In genomic region chr5:15689659-15690213, GRCm38 (mm10) we compare ENCODE assay signal across 19 mouse cellular contexts. TPM values are rescaled to one million over a fixed set of nuclear protein-coding genes. Genes with fewer than 3 reads are reported as not detected.
A peak's percentile ranks its signal among the peaks of the same experiment; 100 is the strongest.
DNase-seq lines count a peak whose midpoint lies in the region; ATAC-seq and TF ChIP-seq lines count a peak whose summit lies in the region.
"Not testable (repeated sequence)": the region's sequence is repeated elsewhere in the genome, so short reads cannot be mapped to it uniquely, and the experiment has no call there.
"Had no signal": no experiment of that assay in that cellular context is flagged by ENCODE, and none has a peak within 500 bp of the region (broad histone marks: within the 10 kb centered on the region; RNA-seq: fewer than 3 reads in every experiment).

No protein-coding gene starts in this region.

- H3K4me1 ChIP-seq in embryonic facial prominence, embryonic 14.5 days (ENCODE audit: control insufficient read depth, insufficient read depth, low read length); heart, embryonic 11.5 days (ENCODE audit: control insufficient read depth, insufficient read depth, low read length); hindbrain, embryonic 13.5 days (replicated peaks); intestine, postnatal 0 days (replicated peaks; ENCODE audit: control insufficient read depth, insufficient read depth, low read length); limb, embryonic 15.5 days; lung, embryonic 15.5 days; midbrain, postnatal 0 days (ENCODE audit: insufficient read depth, low read length); stomach, postnatal 0 days (replicated peaks; ENCODE audit: control insufficient read depth, insufficient read depth): not testable (repeated sequence)

- peaks cover 11% of the 10 kb centered on the region for H3K9me3 ChIP-seq in embryonic facial prominence, embryonic 14.5 days (ENCODE audit: control insufficient read depth, low read length)
- not testable (repeated sequence) for H3K9me3 ChIP-seq in heart, embryonic 11.5 days (replicated peaks; ENCODE audit: control insufficient read depth, low read length); intestine, postnatal 0 days (ENCODE audit: control insufficient read depth); limb, embryonic 15.5 days; lung, embryonic 15.5 days; stomach, postnatal 0 days (ENCODE audit: control insufficient read depth, low read length)
- H3K9me3 ChIP-seq in hindbrain, embryonic 13.5 days, result peaks cover 27% of the 10 kb centered on the region
- H3K9me3 ChIP-seq in midbrain, postnatal 0 days (ENCODE audit: low read length), result peaks cover 22% of the 10 kb centered on the region

- peak; percentile 88 for ATAC-seq in embryonic facial prominence, embryonic 14.5 days (ENCODE audit: low read depth)
- peak; percentile 86 for ATAC-seq in heart, embryonic 11.5 days (replicated peaks; ENCODE audit: insufficient number of reproducible peaks, low FRiP score, low TSS enrichment)
- peak; percentile 85 for ATAC-seq in hindbrain, embryonic 13.5 days (ENCODE audit: low FRiP score)
- ATAC-seq in intestine, postnatal 0 days, result peak; percentile 82
- peak; percentile 82 for ATAC-seq in limb, embryonic 15.5 days (ENCODE audit: insufficient number of reproducible peaks, low FRiP score, low TSS enrichment, low read depth)
- ATAC-seq in lung, embryonic 15.5 days (ENCODE audit: borderline replicate concordance, extremely low read depth, low FRiP score, low TSS enrichment), result peak; percentile 75; the same call in 1 of the 2 replicates
- peak; percentile 82 for ATAC-seq in midbrain, postnatal 0 days (ENCODE audit: low FRiP score)
- ATAC-seq in stomach, postnatal 0 days (ENCODE audit: low FRiP score, low TSS enrichment), result peak; percentile 86

- not testable (repeated sequence) for H3K4me3 ChIP-seq in embryonic facial prominence, embryonic 14.5 days (ENCODE audit: low read depth, low read length); heart, embryonic 11.5 days (ENCODE audit: low read depth, low read length); hindbrain, embryonic 13.5 days; intestine, postnatal 0 days (ENCODE audit: low read depth, low read length); limb, embryonic 15.5 days; lung, embryonic 15.5 days; midbrain, postnatal 0 days (ENCODE audit: low read depth, low read length); stomach, postnatal 0 days (ENCODE audit: low read depth, low read length)

- TF ChIP-seq EP300 in stomach, postnatal 0 days (optimal IDR thresholded peaks at IDR 0.05), result not testable (repeated sequence)

- DNase-seq in embryonic facial prominence, embryonic 14.5 days (ENCODE audit: low spot score); midbrain, postnatal 0 days (ENCODE audit: low spot score); stomach, postnatal 0 days (ENCODE audit: low spot score): not testable (repeated sequence)

- H3K36me3 ChIP-seq in embryonic facial prominence, embryonic 14.5 days (ENCODE audit: control insufficient read depth, insufficient read depth, low read length); heart, embryonic 11.5 days (ENCODE audit: control insufficient read depth, insufficient read depth, low read length); hindbrain, embryonic 13.5 days; intestine, postnatal 0 days (ENCODE audit: control insufficient read depth, insufficient read depth); limb, embryonic 15.5 days; lung, embryonic 15.5 days; midbrain, postnatal 0 days (ENCODE audit: insufficient read depth, low read length); stomach, postnatal 0 days (ENCODE audit: control insufficient read depth, insufficient read depth, low read length): not testable (repeated sequence)

- WGBS in embryonic facial prominence, embryonic 14.5 days, result 79% methylated on average over 6 of the region's 6 CpGs
- 66% methylated on average over 6 of the region's 6 CpGs for WGBS in heart, embryonic 11.5 days (ENCODE audit: insufficient replicate concordance)
- WGBS in hindbrain, embryonic 13.5 days, result 79% methylated on average over 6 of the region's 6 CpGs
- 71% methylated on average over 6 of the region's 6 CpGs for WGBS in intestine, postnatal 0 days
- WGBS in limb, embryonic 15.5 days, result 71% methylated on average over 6 of the region's 6 CpGs
- WGBS in lung, embryonic 15.5 days, result 62% methylated on average over 6 of the region's 6 CpGs
- 79% methylated on average over 6 of the region's 6 CpGs for WGBS in midbrain, postnatal 0 days
- 66% methylated on average over 6 of the region's 6 CpGs for WGBS in stomach, postnatal 0 days

- not testable (repeated sequence) for H3K4me2 ChIP-seq in embryonic facial prominence, embryonic 14.5 days (ENCODE audit: low read depth, low read length); heart, embryonic 11.5 days; hindbrain, embryonic 13.5 days; intestine, postnatal 0 days (replicated peaks; ENCODE audit: low read depth); limb, embryonic 15.5 days; lung, embryonic 15.5 days; midbrain, postnatal 0 days (ENCODE audit: low read depth, low read length, poor library complexity, severe bottlenecking); stomach, postnatal 0 days (replicated peaks; ENCODE audit: low read depth)

- not testable (repeated sequence) for TF ChIP-seq CTCF in intestine, postnatal 0 days (IDR thresholded peaks at IDR 0.05; ENCODE audit: low read depth); midbrain, postnatal 0 days (IDR thresholded peaks at IDR 0.05); stomach, postnatal 0 days (IDR thresholded peaks at IDR 0.05; ENCODE audit: low read depth)

- not testable (repeated sequence) for H3K27me3 ChIP-seq in embryonic facial prominence, embryonic 14.5 days (replicated peaks; ENCODE audit: control insufficient read depth, insufficient read depth, low read length); heart, embryonic 11.5 days (ENCODE audit: control insufficient read depth, insufficient read depth, low read length); hindbrain, embryonic 13.5 days; intestine, postnatal 0 days (replicated peaks; ENCODE audit: control insufficient read depth, insufficient read depth, low read length); limb, embryonic 15.5 days; lung, embryonic 15.5 days; midbrain, postnatal 0 days (ENCODE audit: insufficient read depth, low read length); stomach, postnatal 0 days (ENCODE audit: control insufficient read depth, insufficient read depth, low read length)

- not testable (repeated sequence) for H3K9ac ChIP-seq in embryonic facial prominence, embryonic 14.5 days (ENCODE audit: low read depth, low read length); heart, embryonic 11.5 days (ENCODE audit: low read depth, low read length); hindbrain, embryonic 13.5 days; intestine, postnatal 0 days (ENCODE audit: low read depth, low read length); limb, embryonic 15.5 days; lung, embryonic 15.5 days; midbrain, postnatal 0 days (replicated peaks; ENCODE audit: low read length, poor library complexity, severe bottlenecking); stomach, postnatal 0 days (ENCODE audit: low read length)

- not testable (repeated sequence) for H3K27ac ChIP-seq in embryonic facial prominence, embryonic 14.5 days (replicated peaks; ENCODE audit: low read depth, low read length); heart, embryonic 11.5 days (ENCODE audit: low read depth, low read length); hindbrain, embryonic 13.5 days; intestine, postnatal 0 days (ENCODE audit: low read depth, low read length); limb, embryonic 15.5 days; lung, embryonic 15.5 days; midbrain, postnatal 0 days (ENCODE audit: low read depth, low read length); stomach, postnatal 0 days (replicated peaks)

RNA-seq across cellular contexts. Expression of gene Speer4c, which starts 24.3 kb away (rescaled TPM):
- polyA plus RNA-seq in embryonic facial prominence, embryonic 14.5 days (2014; fragmentation: Nextera tagmentation; extraction: Ambion mirVana), result 0.28 TPM in 1 of 2 replicates, not detected in the other
- 0.14 TPM in 1 of 2 replicates, not detected in the other for polyA plus RNA-seq in heart, embryonic 11.5 days (2014; fragmentation: Nextera tagmentation; extraction: Ambion mirVana)
- not detected in 2 replicates for polyA plus RNA-seq in hindbrain, embryonic 13.5 days (2015; fragmentation: Nextera tagmentation; extraction: Ambion mirVana)
- not detected in 2 replicates for polyA plus RNA-seq in intestine, postnatal 0 days (2015; fragmentation: Nextera tagmentation; extraction: Ambion mirVana)
- polyA plus RNA-seq in limb, embryonic 15.5 days (2015; fragmentation: Nextera tagmentation; extraction: Ambion mirVana), result not detected in 2 replicates
- not detected in 2 replicates for polyA plus RNA-seq in lung, embryonic 15.5 days (2015; fragmentation: Nextera tagmentation; extraction: Ambion mirVana)
- total RNA-seq in midbrain, postnatal 0 days (2014; rRNA removed), result not detected in 2 replicates
- polyA plus RNA-seq in midbrain, postnatal 0 days (2015; fragmentation: Nextera tagmentation; extraction: Ambion mirVana), result 0.20 TPM in 1 of 2 replicates, not detected in the other
- 0.23 TPM in 1 of 2 replicates, not detected in the other for polyA plus RNA-seq in stomach, postnatal 0 days (2015; fragmentation: Nextera tagmentation; extraction: Ambion mirVana)
- total RNA-seq: adrenal gland, postnatal 14 days; gastrocnemius, postnatal 36 days; layer of hippocampus, postnatal 10 days; left cerebral cortex, postnatal 10 days; megakaryocyte, adult 5-6 weeks had no signal
- polyA plus RNA-seq: CD4-positive, CD25-positive, alpha-beta regulatory T cell, adult 4 months; cortical plate, adult 2 months; erythroblast, embryonic 14.5 days; heart, embryonic 10.5 days; myocyte had no signal

RNA-seq across cellular contexts. Expression of gene 4930572O03Rik, which starts 32.9 kb away (rescaled TPM):
- not detected in 2 replicates for polyA plus RNA-seq in embryonic facial prominence, embryonic 14.5 days (2014; fragmentation: Nextera tagmentation; extraction: Ambion mirVana)
- not detected in 2 replicates for polyA plus RNA-seq in heart, embryonic 11.5 days (2014; fragmentation: Nextera tagmentation; extraction: Ambion mirVana)
- not detected in 2 replicates for polyA plus RNA-seq in hindbrain, embryonic 13.5 days (2015; fragmentation: Nextera tagmentation; extraction: Ambion mirVana)
- polyA plus RNA-seq in intestine, postnatal 0 days (2015; fragmentation: Nextera tagmentation; extraction: Ambion mirVana), result not detected in 2 replicates
- not detected in 2 replicates for polyA plus RNA-seq in limb, embryonic 15.5 days (2015; fragmentation: Nextera tagmentation; extraction: Ambion mirVana)
- polyA plus RNA-seq in lung, embryonic 15.5 days (2015; fragmentation: Nextera tagmentation; extraction: Ambion mirVana), result not detected in 2 replicates
- not detected in 2 replicates for total RNA-seq in midbrain, postnatal 0 days (2014; rRNA removed)
- not detected in 2 replicates for polyA plus RNA-seq in midbrain, postnatal 0 days (2015; fragmentation: Nextera tagmentation; extraction: Ambion mirVana)
- polyA plus RNA-seq in stomach, postnatal 0 days (2015; fragmentation: Nextera tagmentation; extraction: Ambion mirVana), result not detected in 2 replicates
- total RNA-seq: adrenal gland, postnatal 14 days; gastrocnemius, postnatal 36 days; layer of hippocampus, postnatal 10 days; left cerebral cortex, postnatal 10 days; megakaryocyte, adult 5-6 weeks had no signal
- polyA plus RNA-seq: CD4-positive, CD25-positive, alpha-beta regulatory T cell, adult 4 months; cortical plate, adult 2 months; erythroblast, embryonic 14.5 days; heart, embryonic 10.5 days; lung, adult 2 months; myocyte had no signal
